Mouse (Mus musculus) liver, embryonic 15.5 days (tissue): ENCODE measurements at regions not wholly inside any gene's neighbourhood (a gene's known extent, or its start where the extent isn't known, plus 50 kb on each side); places are given as distances from the start of the nearest gene placed in this dataset.

Experiments
- ATAC-seq: fragments of 200-750 bp; cut with Nextera tagmentation; 2 replicates; pipeline ENCODE4 v1.8.0; 2017; ENCODE audit warnings: moderate number of reproducible peaks, mild to moderate bottlenecking, moderate library complexity; ENCODE audit not compliant: insufficient read depth
- H3K27ac ChIP-seq: fragments of 300-500 bp; sonication (generic); replicated peaks from 2 replicates; pipeline ENCODE4 v1.5.1; 2015; ENCODE audit warnings: mild to moderate bottlenecking, inconsistent platforms
- H3K27me3 ChIP-seq: fragments of 300-500 bp; sonication (generic); 2 replicates; pipeline ENCODE4 v1.6.1; 2015; ENCODE audit warnings: mild to moderate bottlenecking, inconsistent platforms
- H3K36me3 ChIP-seq: fragments of 300-500 bp; sonication (generic); replicated peaks from 2 replicates; pipeline ENCODE4 v1.6.1; 2015; ENCODE audit warnings: moderate library complexity, mild to moderate bottlenecking, inconsistent platforms
- H3K4me1 ChIP-seq: fragments of 300-500 bp; sonication (generic); replicated peaks from 2 replicates; pipeline ENCODE4 v1.6.1; 2015; ENCODE audit warnings: inconsistent platforms
- H3K4me2 ChIP-seq: fragments of 300-500 bp; sonication (generic); 2 replicates; pipeline ENCODE4 v1.6.1; 2015; ENCODE audit warnings: moderate library complexity, mild to moderate bottlenecking, inconsistent platforms
- H3K4me3 ChIP-seq: fragments of 300-500 bp; sonication (generic); replicated peaks from 2 replicates; pipeline ENCODE4 v1.5.1; 2015; ENCODE audit warnings: mild to moderate bottlenecking, inconsistent platforms
- H3K9ac ChIP-seq: fragments of 300-500 bp; sonication (generic); 2 replicates; pipeline ENCODE4 v1.6.1; 2015; ENCODE audit warnings: moderate library complexity, mild to moderate bottlenecking, inconsistent platforms
- H3K9me3 ChIP-seq: fragments of 300-500 bp; sonication (generic); replicated peaks from 2 replicates; pipeline ENCODE4 v1.6.1; 2016; ENCODE audit warnings: inconsistent platforms
- WGBS: fragments of 180-500 bp; shearing (Covaris S2); methylation state at CpG from one replicate; pipeline ENCODE4 v1.1.7; 2015; ENCODE audit warnings: mixed read lengths; ENCODE audit not compliant: insufficient replicate concordance; 5-methylcytosine and 5-hydroxymethylcytosine counted together

- H3K9ac ChIP-seq, result no peak overlapping the region
- no peaks in the 10 kb centered on the region for H3K4me1 ChIP-seq
- WGBS, result 66% methylated on average over 20 of the region's 20 CpGs
- H3K9me3 ChIP-seq, result no peaks in the 10 kb centered on the region
- H3K27me3 ChIP-seq, result no peaks in the 10 kb centered on the region
- no peaks in the 10 kb centered on the region for H3K36me3 ChIP-seq
- ATAC-seq, result peak; percentile 54
- H3K27ac ChIP-seq, result no peak overlapping the region
- H3K4me2 ChIP-seq, result no peak overlapping the region
- H3K4me3 ChIP-seq, result no peak overlapping the region
These were observed 149.8 kb downstream of the Tex29 start for GRCm38 (mm10) chr8:11990024-11990423.

- Histone ChIP-seq H3K27me3 (peaks cover 28% of the 10 kb centered on the region), H3K4me1 (no peaks in the 10 kb centered on the region), H3K9me3 (no peaks in the 10 kb centered on the region), H3K36me3 (no peaks in the 10 kb centered on the region), H3K9ac (no peak overlapping the region), H3K27ac (no peak overlapping the region), H3K4me2 (no peak overlapping the region), H3K4me3 (no peak overlapping the region)
- 32% methylated on average over 23 of the region's 23 CpGs for WGBS
- ATAC-seq, result no peak
These were observed 159.6 kb downstream of the Tex29 start for GRCm38 (mm10) chr8:11999736-12000458.

GRCm38 (mm10) chr8:12000459-12000789, 160.2 kb downstream of the Tex29 start:
- 27% methylated on average over 2 of the region's 2 CpGs for WGBS
- Histone ChIP-seq H3K36me3 (no peaks in the 10 kb centered on the region), H3K27me3 (peaks cover 28% of the 10 kb centered on the region), H3K4me3 (no peak overlapping the region), H3K9ac (no peak overlapping the region), H3K27ac (no peak overlapping the region), H3K9me3 (no peaks in the 10 kb centered on the region), H3K4me1 (no peaks in the 10 kb centered on the region), H3K4me2 (no peak overlapping the region)
- ATAC-seq, result no peak

GRCm38 (mm10) chr8:12004241-12004640, 164.0 kb downstream of the Tex29 start:
- H3K4me3 ChIP-seq, result no peak overlapping the region
- H3K27ac ChIP-seq, result no peak overlapping the region
- H3K27me3 ChIP-seq, result peaks cover 10% of the 10 kb centered on the region
- no peaks in the 10 kb centered on the region for H3K4me1 ChIP-seq
- H3K9me3 ChIP-seq, result no peaks in the 10 kb centered on the region
- 63% methylated on average over 7 of the region's 7 CpGs for WGBS
- no peak for ATAC-seq
- H3K9ac ChIP-seq, result no peak overlapping the region
- H3K4me2 ChIP-seq, result no peak overlapping the region
- H3K36me3 ChIP-seq, result no peaks in the 10 kb centered on the region

GRCm38 (mm10) chr8:12012769-12013168, 172.5 kb downstream of the Tex29 start:
- no peaks in the 10 kb centered on the region for H3K27me3 ChIP-seq
- no peak overlapping the region for H3K27ac ChIP-seq
- H3K4me3 ChIP-seq, result no peak overlapping the region
- no peak overlapping the region for H3K9ac ChIP-seq
- no peaks in the 10 kb centered on the region for H3K36me3 ChIP-seq
- no peaks in the 10 kb centered on the region for H3K4me1 ChIP-seq
- ATAC-seq, result no peak
- H3K4me2 ChIP-seq, result no peak overlapping the region
- 52% methylated on average over 3 of the region's 3 CpGs for WGBS
- H3K9me3 ChIP-seq, result no peaks in the 10 kb centered on the region

- Histone ChIP-seq H3K36me3 (no peaks in the 10 kb centered on the region), H3K4me2 (no peak overlapping the region), H3K27me3 (no peaks in the 10 kb centered on the region), H3K9me3 (no peaks in the 10 kb centered on the region), H3K27ac (no peak overlapping the region), H3K4me1 (no peaks in the 10 kb centered on the region), H3K9ac (no peak overlapping the region), H3K4me3 (no peak overlapping the region)
- WGBS, result 40% methylated on average over 7 of the region's 7 CpGs
- ATAC-seq, result no peak
These were observed 177.5 kb downstream of the Tex29 start for GRCm38 (mm10) chr8:12017750-12018149.

- no peaks in the 10 kb centered on the region for H3K9me3 ChIP-seq
- ATAC-seq, result no peak
- 80% methylated on average over 9 of the region's 9 CpGs for WGBS
These were observed 179.0 kb downstream of the Tex29 start for GRCm38 (mm10) chr8:12019272-12019671.

GRCm38 (mm10) chr8:12023669-12024390, 183.6 kb downstream of the Tex29 start:
- Histone ChIP-seq H3K27ac (no peak overlapping the region), H3K9me3 (no peaks in the 10 kb centered on the region), H3K36me3 (no peaks in the 10 kb centered on the region), H3K4me1 (no peaks in the 10 kb centered on the region), H3K27me3 (no peaks in the 10 kb centered on the region), H3K4me3 (no peak overlapping the region), H3K9ac (no peak overlapping the region), H3K4me2 (no peak overlapping the region)
- WGBS, result 59% methylated on average over 4 of the region's 4 CpGs
- no peak for ATAC-seq

More at GRCm38 (mm10) chr8:12019272-12019671, 179.0 kb downstream of the Tex29 start:
- Histone ChIP-seq H3K4me2 (no peak overlapping the region), H3K9ac (no peak overlapping the region), H3K27ac (no peak overlapping the region), H3K27me3 (no peaks in the 10 kb centered on the region), H3K4me3 (no peak overlapping the region), H3K36me3 (no peaks in the 10 kb centered on the region), H3K4me1 (no peaks in the 10 kb centered on the region)

GRCm38 (mm10) chr8:12030363-12031116, 190.3 kb downstream of the Tex29 start:
- H3K4me2 ChIP-seq, result no peak overlapping the region
- ATAC-seq, result no peak
- H3K9me3 ChIP-seq, result no peaks in the 10 kb centered on the region
- 67% methylated on average over 22 of the region's 22 CpGs for WGBS
- no peak overlapping the region for H3K4me3 ChIP-seq
- H3K36me3 ChIP-seq, result no peaks in the 10 kb centered on the region
- no peak overlapping the region for H3K27ac ChIP-seq
- no peak overlapping the region for H3K9ac ChIP-seq
- H3K27me3 ChIP-seq, result no peaks in the 10 kb centered on the region
- no peaks in the 10 kb centered on the region for H3K4me1 ChIP-seq

GRCm38 (mm10) chr8:12031796-12032195, 191.5 kb downstream of the Tex29 start:
- H3K4me2 ChIP-seq, result no peak overlapping the region
- no peak for ATAC-seq
- no peak overlapping the region for H3K9ac ChIP-seq
- no peaks in the 10 kb centered on the region for H3K36me3 ChIP-seq
- no peaks in the 10 kb centered on the region for H3K4me1 ChIP-seq
- H3K27ac ChIP-seq, result no peak overlapping the region
- 44% methylated on average over 3 of the region's 3 CpGs for WGBS
- no peaks in the 10 kb centered on the region for H3K27me3 ChIP-seq
- H3K4me3 ChIP-seq, result no peak overlapping the region
- no peaks in the 10 kb centered on the region for H3K9me3 ChIP-seq

- Histone ChIP-seq H3K27me3 (no peaks in the 10 kb centered on the region), H3K4me2 (no peak overlapping the region), H3K9me3 (no peaks in the 10 kb centered on the region), H3K36me3 (no peaks in the 10 kb centered on the region), H3K27ac (no peak overlapping the region), H3K9ac (no peak overlapping the region), H3K4me1 (no peaks in the 10 kb centered on the region), H3K4me3 (no peak overlapping the region)
- ATAC-seq, result no peak
- 25% methylated on average over 3 of the region's 3 CpGs for WGBS
These were observed 192.1 kb downstream of the Tex29 start for GRCm38 (mm10) chr8:12032386-12032785.
